Mouse (Mus musculus) left cerebral cortex, postnatal 36 days (tissue): ENCODE results near the gene Mpc1. TPM values are rescaled to one million over a fixed set of nuclear protein-coding genes. Genes with fewer than 3 reads are reported as not detected.

Source experiments
- DNase-seq, 2 experiments: peaks; one replicate each; pipeline ENCODE4 v3.0.0; 2021 to 2022; ENCODE audit warnings: low spot score in 2 of 2, mixed read lengths in 1 of 2
- intact Hi-C: fragments of 180-260 bp; cut with DNase I; formaldehyde crosslinking; loops from one replicate; pipeline ENCODE4 v1.15.1; 2025
- total RNA-seq, 2 experiments: library from RNA; stranded (reverse); gene quantifications; 2 replicates each; pipeline ENCODE4 v1.2.3; 2021

Gene Mpc1
- total RNA-seq, 2 experiments from 2014 or later: 166 to 173 TPM

GRCm38 (mm10) chr17:8276071-8276470 is 6.6 kb upstream of the Mpc1 start:
- DNase-seq: no peak
- intact Hi-C loops: no loop called here

- DNase-seq: no peak
- intact Hi-C loops: no loop called here
These were observed 6.0 kb upstream of the Mpc1 start for GRCm38 (mm10) chr17:8276680-8277079.

- no peak for DNase-seq
- intact Hi-C loops: no loop called here
These were observed 5.4 kb upstream of the Mpc1 start for GRCm38 (mm10) chr17:8277266-8277665.

- DNase-seq: no peak
- intact Hi-C loops: no loop called here
These were observed 4.3 kb upstream of the Mpc1 start for GRCm38 (mm10) chr17:8278356-8278755.

GRCm38 (mm10) chr17:8283526-8284253 is 986 bp downstream of the Mpc1 start:
- intact Hi-C loops: loop anchor here (10.0 kb wide), 1 partner anchor 89 kb away; no protein-coding TSS in a partner anchor
- peak; percentile 95 to 97 for DNase-seq

- peak; percentile 40 to 45 for DNase-seq
- intact Hi-C loops: loop anchor here (10.0 kb wide), 1 partner anchor 89 kb away; no protein-coding TSS in a partner anchor
These were observed 1.6 kb downstream of the Mpc1 start for GRCm38 (mm10) chr17:8284254-8284661.

GRCm38 (mm10) chr17:8285056-8285455 is 2.4 kb downstream of the Mpc1 start:
- intact Hi-C loops: loop anchor here (10.0 kb wide), 1 partner anchor 90 kb away; no protein-coding TSS in a partner anchor
- no peak for DNase-seq

DNA sequence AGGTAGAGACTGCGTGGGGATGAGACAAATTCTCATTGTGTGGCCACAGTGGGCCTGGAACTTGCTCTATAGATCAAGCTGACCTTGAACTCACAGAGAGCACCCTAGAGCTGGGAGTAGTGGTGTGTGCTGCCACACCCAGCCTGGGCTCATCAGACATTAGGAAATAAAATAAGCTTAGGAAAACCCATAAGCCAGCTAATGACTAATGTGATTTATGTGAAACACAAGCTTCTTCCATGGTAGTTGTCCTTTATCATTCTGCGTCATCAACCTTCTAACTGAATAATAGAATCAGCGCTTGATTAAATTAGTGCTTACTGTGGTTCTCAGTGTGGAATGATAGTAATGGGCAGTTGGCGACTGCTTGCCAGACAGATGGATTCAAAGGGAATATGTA is 4.3 kb downstream of the Mpc1 start:
- intact Hi-C loops: loop anchor here (10.0 kb wide), 1 partner anchor 92 kb away; no protein-coding TSS in a partner anchor
- no peak for DNase-seq

- intact Hi-C loops: loop anchor here (10.0 kb wide), 1 partner anchor 95 kb away; no protein-coding TSS in a partner anchor
- DNase-seq: no peak
These were observed 7.4 kb downstream of the Mpc1 start for GRCm38 (mm10) chr17:8289993-8290679.

GRCm38 (mm10) chr17:8290736-8291135 is 8.0 kb downstream of the Mpc1 start:
- intact Hi-C loops: no loop called here
- DNase-seq: no peak

- no peak for DNase-seq
- intact Hi-C loops: no loop called here
These were observed 13.1 kb downstream of the Mpc1 start for GRCm38 (mm10) chr17:8295825-8296224.

DNA sequence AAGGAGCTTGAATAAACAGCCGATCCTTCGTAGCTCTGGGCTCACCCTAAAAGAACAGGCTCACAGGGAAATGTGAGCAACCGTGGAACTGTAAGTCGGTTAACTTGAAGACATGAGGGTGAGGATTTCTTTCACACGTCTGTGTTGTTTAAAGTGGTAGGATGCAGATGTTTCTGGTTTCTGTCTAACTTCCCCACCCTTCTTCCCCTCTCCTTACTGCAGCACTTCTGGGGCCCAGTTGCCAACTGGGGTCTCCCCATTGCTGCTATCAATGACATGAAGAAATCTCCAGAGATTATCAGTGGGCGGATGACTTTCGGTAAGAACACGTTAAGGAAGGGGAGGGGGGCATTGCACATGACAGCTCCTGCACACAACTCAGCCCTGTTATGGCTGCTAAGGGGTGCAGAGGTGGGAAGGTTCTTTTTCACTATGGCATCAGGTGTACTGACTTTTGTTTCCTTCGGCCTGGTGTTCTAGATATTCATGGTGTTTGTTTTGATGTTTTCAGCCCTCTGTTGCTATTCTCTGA is 13.7 kb downstream of the Mpc1 start:
- intact Hi-C loops: no loop called here

DNA sequence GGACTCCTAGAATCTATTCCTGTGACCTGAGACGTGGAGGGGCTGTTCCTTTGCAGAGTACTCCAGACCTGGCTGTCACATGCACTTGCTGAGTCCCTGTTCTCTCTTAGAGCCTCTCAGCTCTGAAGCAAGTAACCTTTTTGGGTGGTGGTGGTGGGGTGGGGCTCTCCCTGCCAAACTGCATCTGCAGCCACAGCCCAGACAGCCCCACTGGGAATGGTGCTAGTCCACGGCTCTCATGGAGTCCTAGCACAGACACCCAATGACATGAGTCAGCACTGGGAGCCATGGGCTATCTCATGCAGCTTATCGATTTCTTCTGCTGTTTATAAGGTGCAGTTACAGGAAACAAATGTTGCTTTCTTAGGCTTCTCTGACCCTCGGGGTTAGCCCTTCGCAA is 15.0 kb downstream of the Mpc1 start:
- DNase-seq: no peak
- intact Hi-C loops: no loop called here

More for the DNA sequence above, 13.7 kb downstream of the Mpc1 start:
- no peak for DNase-seq

DNA sequence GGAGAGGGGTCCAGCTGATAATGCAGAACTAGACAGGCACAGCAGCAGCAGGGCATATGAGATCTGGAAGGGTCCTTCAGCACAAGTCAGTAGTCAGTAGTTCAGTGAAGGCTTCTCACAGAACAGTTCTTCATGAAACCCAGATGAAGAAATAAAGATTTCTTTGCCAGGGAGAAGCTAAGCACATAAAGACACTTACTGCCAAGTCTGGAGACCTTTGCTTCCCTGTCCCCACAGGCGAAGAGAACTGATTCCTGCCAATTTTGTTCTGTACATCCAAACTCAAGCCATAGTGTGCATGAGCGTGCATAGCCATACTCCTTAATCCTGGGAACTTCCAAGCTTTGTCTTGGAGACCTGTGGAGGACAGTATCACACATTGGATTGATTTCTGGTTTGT is 15.6 kb downstream of the Mpc1 start:
- no peak for DNase-seq
- intact Hi-C loops: no loop called here

DNA sequence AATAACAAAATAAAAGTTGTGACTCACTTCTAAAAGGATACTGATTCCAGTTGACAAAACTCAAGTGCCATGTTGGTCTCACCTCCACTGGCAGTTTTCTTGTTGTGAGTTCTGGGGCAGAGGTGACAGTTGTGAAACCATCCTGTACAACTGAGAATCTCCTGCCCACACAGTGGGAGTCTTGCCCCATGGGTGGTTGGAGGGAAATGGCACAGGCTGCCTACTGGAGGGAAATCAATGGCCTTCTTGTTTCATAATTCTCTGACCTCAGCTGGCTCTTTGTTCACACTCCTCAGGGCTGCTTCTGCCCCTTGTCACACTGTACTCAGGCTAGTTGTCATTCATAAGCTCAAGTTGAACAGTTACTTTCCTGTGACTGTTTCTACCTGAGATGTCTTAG is 16.8 kb downstream of the Mpc1 start:
- no peak for DNase-seq
- intact Hi-C loops: no loop called here

DNA sequence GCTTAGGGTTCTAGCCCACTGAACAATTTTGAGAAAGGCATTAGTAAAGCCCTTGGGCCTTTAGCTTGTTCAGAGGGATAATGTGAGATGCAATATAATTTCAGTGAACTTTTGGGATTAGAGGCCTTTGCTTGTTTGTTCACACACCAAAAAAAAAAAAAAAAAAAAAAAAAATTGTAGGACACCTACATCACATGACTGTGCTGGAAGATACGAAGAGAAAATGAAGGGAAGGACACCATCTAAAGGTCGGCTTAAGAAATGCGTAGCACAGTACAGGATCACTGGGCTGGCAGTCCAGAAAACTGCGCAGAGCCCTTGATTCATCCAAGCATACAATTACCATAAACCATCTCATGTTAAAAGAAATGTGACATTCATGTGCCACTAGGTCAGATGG is 18.8 kb downstream of the Mpc1 start:
- no peak for DNase-seq
- intact Hi-C loops: no loop called here

GRCm38 (mm10) chr17:8302772-8303438 is 20.2 kb downstream of the Mpc1 start:
- no peak for DNase-seq
- intact Hi-C loops: no loop called here

DNA sequence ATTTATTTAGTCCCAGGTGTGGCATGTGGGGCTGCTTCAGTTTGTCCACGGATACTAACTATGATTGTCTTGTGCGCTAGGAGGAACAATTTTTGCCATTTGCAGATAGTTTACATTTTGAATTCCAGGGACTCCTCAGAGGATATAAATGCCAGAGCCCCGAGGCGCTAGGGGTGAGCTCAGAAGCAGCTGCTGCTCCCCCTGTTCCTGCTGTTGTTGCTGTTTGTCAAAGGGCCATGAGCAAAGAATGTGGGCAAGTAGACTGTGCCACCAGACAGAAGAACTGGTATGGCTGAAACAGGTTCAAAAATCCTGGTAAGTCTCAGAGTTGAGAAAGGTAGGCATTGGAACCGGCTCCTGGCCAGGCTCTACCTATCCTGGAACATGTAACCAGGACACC is 21.0 kb downstream of the Mpc1 start:
- no peak for DNase-seq
- intact Hi-C loops: no loop called here

GRCm38 (mm10) chr17:8305801-8306200 is 23.1 kb downstream of the Mpc1 start:
- DNase-seq: no peak
- intact Hi-C loops: no loop called here
